14 mouse cellular contexts compared by ENCODE assay signal in the genomic region with DNA sequence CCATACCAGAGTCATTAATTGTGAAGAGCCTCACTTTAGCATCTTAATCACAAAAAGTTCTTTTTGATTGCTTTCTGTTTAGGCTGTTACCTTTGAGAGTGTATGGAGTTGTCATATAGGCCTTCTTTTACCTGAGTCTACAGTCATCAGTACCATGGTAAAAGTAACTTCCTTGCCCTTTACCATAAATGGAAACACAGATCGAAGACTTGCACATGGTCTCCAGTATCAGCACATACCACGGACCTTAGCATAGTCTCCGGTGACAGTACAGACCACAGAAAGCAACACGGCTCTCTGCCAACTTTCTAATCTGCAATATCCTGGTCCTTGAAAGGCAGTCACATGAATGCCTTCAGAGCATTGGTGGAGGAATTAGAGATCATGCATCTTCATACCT.
"Had no signal": no experiment of that assay in that cellular context is flagged by ENCODE, and none has a peak within 500 bp of the region (broad histone marks: within the 10 kb centered on the region; RNA-seq: fewer than 3 reads in every experiment).

No protein-coding gene starts in this region.

- H3K4me3 ChIP-seq: liver, embryonic 15.5 days; midbrain, embryonic 13.5 days; midbrain, embryonic 15.5 days; neural tube, embryonic 13.5 days; neural tube, embryonic 15.5 days; stomach, embryonic 15.5 days had no signal

- H3K36me3 ChIP-seq: liver, embryonic 15.5 days; midbrain, embryonic 13.5 days; midbrain, embryonic 15.5 days; neural tube, embryonic 13.5 days; neural tube, embryonic 15.5 days; stomach, embryonic 15.5 days had no signal

- DNase-seq: liver, postnatal 0 days; lung, embryonic 14.5 days; lung, postnatal 10 days; right cerebral cortex, adult 18-20 months; thymus, adult 2 months; thymus, postnatal 36 days had no signal

- H3K27me3 ChIP-seq: liver, embryonic 15.5 days; megakaryocyte, embryonic 14.5 days; midbrain, embryonic 13.5 days; midbrain, embryonic 15.5 days; neural tube, embryonic 13.5 days; neural tube, embryonic 15.5 days; stomach, embryonic 15.5 days had no signal

- H3K4me2 ChIP-seq: liver, embryonic 15.5 days; lung, embryonic 14.5 days; midbrain, embryonic 11.5 days; midbrain, embryonic 13.5 days; midbrain, embryonic 15.5 days; neural tube, embryonic 13.5 days; neural tube, embryonic 15.5 days; stomach, embryonic 15.5 days had no signal
